Mouse (Mus musculus): Measurements from ENCODE around the gene Tmem81.
A peak's percentile ranks its signal among the peaks of the same experiment; 100 is the strongest.
"Not testable (repeated sequence)": the region's sequence is repeated elsewhere in the genome, so short reads cannot be mapped to it uniquely, and the experiment has no call there.

The Tmem81 gene

DNA sequence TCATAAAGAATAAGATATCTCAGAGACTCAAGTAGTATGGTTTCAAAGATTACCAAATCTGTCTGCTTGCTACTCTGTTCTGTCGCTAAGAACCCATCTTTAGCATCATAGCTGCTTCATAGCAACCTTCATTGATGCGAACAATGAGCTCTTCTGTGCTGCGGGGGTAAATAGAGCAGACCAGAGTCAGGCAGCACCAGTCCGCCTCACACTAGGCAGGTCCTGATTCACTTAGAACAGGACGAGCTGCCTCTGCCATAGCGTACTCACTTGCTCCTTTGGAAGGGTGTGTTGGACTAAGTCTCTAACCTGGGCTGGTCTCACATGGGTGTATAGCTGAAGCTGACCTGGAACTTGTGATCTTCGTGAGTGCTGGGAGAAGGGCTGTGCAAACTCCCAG, at the start of gene Tmem81:
Tmem81 (plus strand) TSS at position 173 of the 400 bp plus-strand sequence.
- DNase-seq (ENCODE audit: low read depth) = no peak

DNA sequence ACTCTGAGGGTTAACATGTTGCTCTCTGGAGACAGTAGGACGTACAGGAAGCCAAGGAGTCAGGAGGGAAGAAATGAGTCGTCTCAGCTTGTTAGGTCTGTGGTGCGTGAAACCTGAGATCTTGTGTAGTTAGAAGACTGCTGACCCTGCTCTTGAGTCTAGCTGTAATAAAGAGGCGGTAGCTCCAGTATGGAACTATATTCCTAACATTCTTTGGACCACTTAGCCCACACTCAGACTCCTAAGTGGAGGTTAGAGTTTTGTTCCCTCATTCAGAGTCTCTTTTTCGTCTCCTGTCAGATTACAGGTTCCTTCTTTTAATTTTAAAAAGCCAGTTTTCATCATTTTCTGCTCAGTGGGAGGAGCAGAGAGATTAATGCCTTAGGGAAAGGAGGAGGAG, 41.4 kb upstream of the Tmem81 start:
- no peak for DNase-seq (ENCODE audit: low read depth)

DNA sequence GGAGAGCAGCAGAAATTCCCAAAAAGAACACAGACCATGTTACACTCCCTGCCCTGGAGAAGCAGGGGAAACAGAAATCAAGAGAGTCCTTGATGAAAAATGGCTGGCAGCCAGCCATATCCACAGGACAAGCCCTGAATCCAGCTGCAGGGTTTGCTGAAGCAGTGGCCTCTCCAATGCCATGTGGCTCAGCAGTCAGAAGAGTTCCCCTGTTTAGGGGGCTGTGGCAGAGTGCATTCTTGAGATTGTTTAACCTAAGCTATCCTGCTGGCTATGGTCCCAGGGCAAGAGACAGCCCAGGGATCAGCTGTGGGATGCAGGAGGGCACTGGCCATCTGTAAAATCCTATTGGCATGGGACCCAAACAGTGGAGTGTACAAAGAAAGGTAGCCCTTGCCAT, 37.1 kb upstream of the Tmem81 start:
- DNase-seq (ENCODE audit: low read depth) = no peak

DNA sequence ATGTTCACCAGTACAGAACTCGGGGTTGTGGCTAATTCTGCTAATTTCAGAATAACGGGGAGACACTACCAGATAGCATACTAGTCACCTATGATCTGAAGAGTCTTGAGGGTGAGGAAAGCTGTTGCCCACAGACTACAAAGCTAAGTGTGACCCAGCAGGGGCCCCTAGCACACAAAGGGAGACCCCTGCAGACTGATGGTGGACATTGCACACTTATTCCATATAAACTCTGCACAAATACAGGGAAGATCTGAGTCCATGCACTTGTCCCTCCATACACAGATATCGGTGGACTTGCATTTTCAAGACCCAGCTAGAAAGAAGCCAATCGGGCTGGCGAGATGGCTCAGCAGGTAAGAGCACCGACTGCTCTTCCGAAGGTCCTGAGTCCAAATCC, 36.5 kb upstream of the Tmem81 start:
- no peak for DNase-seq (ENCODE audit: low read depth)

DNA sequence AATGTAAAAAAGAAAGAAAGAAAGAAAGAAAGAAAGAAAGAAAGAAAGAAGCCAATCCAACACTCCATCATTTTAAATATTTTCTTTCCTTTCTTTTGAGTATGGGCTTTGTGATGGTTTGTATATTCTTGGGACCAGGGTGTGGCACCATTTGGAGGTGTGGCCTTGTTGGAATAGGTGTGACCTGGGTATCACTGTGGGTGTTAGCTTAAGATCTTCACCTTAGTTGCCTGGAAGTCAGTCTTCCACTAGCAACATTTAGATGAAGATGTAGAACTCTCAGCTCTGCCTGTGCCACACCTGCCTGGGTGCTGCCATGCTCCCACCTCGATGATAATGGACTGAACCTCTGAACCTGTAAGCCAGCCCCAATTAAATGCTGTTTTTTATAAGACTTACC, 36.0 kb upstream of the Tmem81 start:
- not testable (repeated sequence) for DNase-seq (ENCODE audit: low read depth)

DNA sequence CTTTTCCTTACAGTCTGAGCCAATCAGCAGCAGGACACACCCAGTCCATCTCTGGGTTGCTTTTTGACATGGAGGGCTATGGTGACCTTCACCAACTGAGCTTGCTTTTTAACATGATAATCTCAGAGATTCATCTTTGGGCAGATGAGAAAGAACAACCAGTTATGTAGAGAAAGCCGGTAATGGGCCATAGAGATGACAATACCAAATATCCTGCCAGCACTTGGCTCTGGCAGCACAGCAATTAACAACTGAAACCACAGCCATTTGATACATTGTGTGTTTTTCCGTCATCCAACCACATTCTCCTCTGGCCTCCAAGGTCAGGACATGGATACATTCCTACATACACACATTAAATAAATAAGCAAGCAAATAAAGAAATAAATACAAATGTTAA, 35.0 kb upstream of the Tmem81 start:
- no peak for DNase-seq (ENCODE audit: low read depth)

DNA sequence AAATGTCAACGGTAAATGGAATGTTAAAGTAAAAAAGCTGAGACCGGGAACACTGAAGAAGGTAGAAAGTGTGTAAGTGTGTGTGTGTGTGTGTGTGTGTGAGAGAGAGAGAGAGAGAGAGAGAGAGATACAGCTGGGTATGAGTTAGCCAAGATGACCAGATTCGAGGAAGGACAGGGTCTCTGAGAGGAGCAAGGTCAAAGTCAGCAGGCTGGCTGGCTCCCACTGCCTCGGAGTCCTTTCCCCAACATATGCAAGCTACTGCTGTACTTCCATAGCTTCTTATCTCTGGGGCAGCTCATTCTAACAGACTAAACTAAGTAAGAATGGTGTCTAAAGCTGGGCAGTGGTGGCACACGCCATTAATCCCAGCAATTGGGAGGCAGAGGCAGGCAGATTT, 34.5 kb upstream of the Tmem81 start:
- DNase-seq (ENCODE audit: low read depth) = no peak

DNA sequence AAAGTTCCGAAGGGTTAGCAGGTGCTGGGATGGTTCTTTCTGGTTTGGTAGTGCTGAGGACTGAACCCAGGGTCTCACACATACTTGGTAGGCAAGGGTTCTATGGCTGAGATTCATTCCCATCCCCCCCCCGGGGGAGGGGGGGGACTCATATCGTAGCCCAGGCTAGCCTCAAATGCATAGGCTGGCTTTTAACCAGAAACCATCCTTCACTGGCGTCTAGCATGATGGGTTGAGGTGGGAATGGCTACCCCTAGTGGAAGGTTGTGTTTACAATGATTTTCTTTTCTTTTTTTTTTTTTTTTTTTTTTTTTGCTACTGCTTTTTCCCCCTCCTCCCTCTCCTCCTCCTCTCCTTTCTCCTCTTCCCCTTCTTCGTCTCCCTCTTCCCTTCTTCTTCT, 33.5 kb upstream of the Tmem81 start:
- DNase-seq (ENCODE audit: low read depth) = no peak

DNA sequence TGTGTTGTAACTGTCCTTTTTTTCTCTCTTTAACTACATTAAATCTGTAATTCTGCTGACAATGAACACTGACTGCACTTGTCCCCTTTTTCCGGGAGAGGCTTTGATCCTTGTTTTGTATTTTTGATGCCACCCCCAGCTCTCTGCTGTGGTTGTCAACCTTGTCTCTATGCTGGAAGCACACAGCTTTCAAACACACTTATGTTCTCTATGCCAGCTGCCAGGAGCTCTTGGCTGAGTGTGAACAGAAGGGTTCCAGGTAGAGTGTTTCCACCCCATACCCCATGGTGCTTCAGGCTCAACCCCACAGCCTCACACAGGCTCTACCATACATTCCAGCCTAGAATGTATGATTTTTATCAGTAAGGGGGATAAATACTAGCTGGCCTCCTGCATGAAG, 31.5 kb upstream of the Tmem81 start:
- DNase-seq (ENCODE audit: low read depth) = no peak

DNA sequence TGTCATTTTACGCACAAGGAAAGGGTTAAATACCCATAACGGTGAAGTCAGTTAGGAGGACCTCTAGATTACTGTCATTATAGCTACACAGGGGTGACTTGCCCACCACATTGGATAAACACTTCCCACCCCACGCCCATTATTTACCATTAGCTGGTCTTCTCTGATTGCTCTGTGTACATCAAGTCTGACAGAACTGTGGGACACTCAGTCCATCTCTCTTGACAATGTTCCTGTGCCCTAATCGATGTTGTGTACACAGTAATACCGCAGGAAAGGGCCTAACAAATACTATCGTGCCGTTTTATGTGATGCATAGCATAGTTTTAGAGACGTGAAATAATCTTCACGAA, 29.5 kb upstream of the Tmem81 start:
- no peak for DNase-seq (ENCODE audit: low read depth)

DNA sequence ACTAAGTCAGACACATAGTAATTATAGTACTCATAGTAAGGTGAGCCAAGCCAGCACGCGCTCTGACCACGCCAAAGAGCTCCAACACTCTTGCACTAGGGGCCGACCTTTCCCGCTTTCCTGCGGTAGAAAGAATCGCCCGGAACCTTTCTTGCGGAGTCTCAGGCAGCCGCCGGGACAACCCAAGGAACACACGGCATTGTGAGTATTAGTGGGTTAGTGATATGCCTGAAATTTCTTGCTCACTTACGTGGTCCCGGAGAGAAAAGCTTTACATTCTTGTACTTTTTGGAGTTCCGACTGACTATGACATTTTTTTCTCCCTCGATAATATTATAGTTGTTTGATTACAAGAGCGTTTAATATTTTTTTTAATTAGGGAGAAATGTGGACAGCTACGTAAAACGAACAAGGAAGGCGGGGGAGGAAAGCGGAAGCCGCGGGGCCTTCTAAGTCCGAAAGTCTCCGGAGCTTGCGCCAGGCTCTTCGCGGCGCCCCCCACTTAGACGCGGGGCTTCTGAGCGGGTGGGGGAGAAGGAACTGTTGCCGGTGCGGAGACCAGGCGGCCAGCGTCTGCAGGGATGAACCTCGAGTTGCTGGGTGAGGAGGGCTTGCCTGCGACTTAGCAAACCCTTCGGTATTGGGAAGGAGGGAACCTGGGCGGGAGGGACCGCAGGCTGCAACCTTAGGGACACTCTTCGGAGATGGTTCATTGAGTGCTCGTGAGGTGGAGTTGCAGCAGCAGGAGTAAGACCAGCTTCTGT, 28.9 kb upstream of the Tmem81 start, which contains the start of gene Rbbp5:
Rbbp5 (plus strand) TSS at position 438 of the 764 bp plus-strand sequence.
- peak; percentile 86 for DNase-seq (ENCODE audit: low read depth)

DNA sequence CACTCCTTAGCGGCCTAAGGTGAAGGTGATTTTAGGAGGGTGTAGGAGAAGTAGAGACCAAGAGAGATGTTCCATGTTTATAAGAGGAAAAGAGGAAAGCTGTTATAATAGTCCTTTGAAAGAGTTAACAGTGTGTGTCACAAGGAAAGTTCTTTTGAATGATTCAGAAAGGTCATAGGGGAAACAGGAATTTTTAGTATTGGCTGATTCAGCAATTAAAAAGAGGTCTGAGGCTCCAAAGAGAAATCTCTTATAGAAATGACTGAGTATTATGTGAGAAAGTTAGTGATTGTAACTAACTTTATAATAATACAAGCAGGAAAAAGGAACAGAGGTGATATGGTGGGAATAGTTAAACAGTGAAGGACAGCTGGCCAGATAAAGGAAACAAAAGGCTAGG, 26.6 kb upstream of the Tmem81 start:
- no peak for DNase-seq (ENCODE audit: low read depth)

DNA sequence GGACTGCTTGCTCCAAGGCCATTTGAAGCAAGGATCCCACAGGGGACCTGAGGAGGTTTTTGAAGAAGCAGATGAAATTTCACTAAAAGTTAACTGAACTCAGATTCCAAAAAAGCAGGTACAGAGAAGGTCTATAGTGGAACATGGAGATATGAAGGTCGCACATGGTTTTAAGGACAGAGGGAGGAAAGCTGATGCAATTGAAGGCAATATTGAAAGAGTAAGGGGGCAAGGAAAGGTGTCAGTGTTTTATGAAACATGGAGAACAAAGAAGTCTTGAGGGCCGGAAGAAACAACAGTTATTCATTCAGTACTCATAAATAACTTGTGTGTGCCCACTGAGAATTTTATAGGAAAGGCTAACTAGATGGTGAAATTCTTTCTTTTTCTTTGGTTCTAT, 24.4 kb upstream of the Tmem81 start:
- no peak for DNase-seq (ENCODE audit: low read depth)

DNA sequence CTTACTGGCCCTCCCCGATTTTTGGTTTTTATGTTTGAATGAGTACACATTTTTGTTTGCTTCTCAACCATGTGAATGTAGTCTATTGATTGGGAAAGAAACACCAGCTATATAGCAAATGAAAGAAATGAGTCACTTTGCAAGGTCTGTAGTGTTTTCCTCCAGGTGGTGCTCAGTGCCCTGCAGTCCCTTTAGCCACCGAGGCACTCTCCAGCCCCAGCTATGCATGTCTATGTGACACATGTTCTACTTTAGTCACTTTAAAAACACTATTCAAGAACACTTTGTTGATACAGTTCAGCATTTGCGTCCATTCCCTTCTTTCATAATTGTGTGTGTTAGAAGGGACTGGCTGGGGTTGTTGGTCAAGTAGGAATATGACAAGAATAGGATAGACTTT, 22.8 kb upstream of the Tmem81 start:
- DNase-seq (ENCODE audit: low read depth) = no peak

DNA sequence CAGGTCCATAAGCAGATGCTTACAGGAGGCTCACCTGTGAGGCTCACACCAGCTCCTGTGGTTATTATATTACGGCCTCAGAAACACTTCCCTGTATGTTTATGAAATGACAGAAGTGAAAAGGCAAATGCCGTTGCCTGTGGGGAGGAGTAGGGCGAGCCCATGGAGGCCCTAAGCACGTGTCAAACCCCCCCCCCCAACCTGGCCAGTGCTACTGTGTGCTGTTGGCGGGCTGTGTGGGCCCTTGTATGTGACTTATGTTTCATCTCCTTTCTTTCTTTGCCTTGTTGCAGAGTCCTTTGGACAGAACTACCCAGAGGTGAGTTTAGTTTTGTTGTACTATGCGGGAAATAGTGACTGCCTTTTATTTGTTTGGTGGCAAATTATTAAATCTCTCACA, 22.3 kb upstream of the Tmem81 start:
- DNase-seq (ENCODE audit: low read depth) = no peak

DNA sequence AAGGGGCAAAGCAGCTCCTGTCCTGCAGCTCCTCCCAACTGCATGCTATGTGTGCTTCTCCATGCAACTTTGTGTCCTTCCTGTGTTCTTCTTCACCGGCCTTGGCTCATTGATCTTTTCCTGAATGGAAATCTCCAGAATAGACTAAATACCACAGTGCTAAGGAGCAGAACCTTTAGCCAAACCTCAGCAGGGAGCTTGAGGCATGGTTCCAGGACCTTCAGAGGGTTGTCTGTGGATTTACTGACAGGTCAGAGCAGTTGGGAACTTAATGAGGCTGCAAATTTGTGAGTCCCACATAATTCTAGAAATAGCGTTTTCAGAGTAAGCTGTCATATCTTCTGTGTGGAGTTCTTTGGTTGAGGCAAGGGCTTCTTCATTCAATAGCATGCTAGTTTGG, 5.5 kb upstream of the Tmem81 start:
- no peak for DNase-seq (ENCODE audit: low read depth)

DNA sequence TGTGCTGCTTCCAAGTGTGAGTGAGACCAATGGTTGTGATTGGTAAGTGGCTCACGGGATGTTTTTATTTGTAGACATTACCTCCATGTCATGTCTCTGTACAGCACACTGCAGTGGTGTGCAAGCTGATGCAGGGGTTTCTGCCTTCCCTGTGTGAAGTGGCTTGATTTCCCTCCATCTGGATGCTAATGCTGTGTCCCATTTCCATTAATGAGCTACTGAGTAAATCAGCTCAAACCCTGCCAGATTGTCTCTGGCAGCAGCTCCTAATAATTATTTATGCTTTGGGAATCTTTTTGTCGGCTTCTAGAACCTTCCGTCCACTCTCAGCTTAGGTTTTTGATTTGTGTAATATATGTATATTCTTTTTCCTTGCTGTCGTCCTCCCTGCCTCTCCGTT, 875 bp upstream of the Tmem81 start:
- DNase-seq (ENCODE audit: low read depth) = no peak

DNA sequence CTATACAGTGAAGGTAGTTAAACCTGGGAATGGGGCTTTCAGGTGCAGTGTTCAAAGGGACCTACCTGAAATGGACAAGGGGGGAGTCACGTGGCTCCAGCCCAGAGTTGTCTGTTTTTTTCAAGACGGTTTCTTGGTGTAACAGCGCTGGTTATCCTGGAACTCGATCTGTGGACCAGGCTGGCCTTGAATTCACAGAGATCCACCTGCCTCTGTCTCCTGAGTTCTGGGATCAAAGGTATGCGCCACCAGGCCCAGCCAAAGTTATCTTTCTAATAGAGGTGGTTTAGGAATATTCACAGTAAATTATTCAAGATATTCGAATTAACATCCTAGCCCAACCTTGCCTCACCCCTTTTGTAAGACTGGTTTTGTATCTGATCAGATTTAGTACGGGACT, 626 bp downstream of the Tmem81 start:
- DNase-seq (ENCODE audit: low read depth) = no peak

DNA sequence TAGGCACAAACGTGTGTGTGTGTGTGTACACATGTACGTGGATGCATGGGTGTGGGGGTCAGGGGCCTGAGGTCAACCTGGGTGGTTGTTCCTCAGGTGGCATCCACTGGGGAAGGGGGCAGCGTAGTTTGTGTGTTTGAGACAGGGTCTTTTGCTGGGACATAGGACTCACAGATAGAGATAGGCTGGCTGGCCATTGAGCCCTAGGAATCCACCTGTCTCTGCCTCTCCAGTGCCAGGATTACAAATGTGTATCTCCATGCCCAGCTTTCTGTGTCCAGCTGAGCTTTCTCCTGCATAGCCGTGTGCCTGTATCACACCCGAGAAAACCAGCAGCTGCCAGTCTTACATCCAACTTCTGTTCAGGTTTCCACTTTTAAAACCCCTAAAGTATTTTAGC, 3.7 kb downstream of the Tmem81 start:
- no peak for DNase-seq (ENCODE audit: low read depth)

DNA sequence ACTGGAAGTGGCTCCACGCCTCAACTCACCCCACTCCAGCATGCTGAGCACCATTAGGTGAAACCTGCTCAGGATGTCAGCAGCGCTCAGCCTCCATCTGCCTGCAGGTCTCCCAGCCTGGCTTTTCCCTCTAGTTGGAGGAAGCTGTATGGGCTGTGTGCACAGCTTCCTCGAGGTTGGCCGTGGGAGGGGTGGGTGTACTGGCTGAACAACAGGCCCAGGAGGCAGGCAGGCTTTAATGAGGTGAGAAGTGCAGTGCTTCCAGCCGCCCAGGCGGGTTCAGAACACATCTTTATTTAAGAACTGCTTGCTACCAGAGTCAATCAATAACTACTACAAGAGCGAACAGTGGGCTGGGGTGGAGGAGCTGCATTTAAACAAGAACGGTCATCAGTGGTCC, 5.5 kb downstream of the Tmem81 start:
- no peak for DNase-seq (ENCODE audit: low read depth)

DNA sequence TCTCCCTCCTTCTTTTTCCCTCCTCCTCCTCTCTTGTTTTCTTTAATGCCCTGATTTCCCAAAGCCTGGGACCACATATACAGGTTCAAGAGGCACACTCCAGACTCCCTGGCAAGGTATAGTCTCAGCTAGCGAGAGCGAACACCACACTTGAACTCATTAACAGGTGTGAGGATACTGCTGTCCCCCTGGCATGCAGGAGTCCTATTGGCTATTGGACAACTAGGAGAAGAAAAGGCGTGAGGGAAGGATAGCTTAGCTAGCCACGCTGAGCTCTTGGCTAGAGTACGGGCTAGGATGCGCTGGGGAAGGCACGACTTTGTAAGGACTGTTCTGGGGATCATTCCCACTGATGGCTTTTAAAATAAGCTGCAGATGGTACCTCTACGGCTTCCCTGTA, 6.1 kb downstream of the Tmem81 start:
- DNase-seq (ENCODE audit: low read depth) = no peak

DNA sequence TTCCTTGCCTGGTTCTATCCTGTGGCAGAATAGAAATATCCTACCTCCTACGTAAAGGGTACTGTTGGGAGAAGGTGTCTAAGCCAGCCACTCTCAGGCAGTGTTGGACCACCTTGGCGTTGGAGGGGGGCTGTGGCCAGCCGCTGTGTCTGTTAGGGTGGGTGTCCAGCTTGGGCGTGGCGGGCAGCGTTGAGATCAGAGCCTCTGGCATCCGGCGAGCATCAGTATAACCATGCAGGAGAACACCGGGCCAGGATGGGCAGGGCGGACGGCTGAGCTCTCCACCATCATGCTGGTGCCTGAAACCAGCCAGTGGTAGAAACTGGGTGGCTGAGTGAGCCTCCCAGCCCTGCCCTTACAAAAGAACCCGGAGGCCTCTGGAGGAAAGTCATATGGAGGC, 9.3 kb downstream of the Tmem81 start:
- no peak for DNase-seq (ENCODE audit: low read depth)

DNA sequence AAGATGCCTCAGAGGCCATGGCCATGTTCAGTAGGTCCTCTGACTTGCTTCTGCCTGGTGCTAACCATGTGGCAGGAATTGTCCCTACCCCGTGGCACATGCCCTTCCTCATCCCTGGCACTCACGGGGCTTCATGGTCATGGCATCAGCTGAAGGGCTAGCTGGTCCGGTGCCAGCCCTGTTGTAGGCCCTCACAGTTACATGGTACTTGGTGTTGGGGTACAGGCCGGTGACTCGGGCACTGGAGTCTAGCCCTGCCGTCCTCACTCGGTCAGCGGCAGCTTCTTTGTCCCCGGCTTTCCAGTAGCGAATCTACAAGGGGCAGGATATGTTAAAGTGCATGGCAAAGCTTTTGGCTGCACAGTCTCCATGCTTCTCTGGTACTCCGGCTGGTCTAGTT, 10.7 kb downstream of the Tmem81 start:
- no peak for DNase-seq (ENCODE audit: low read depth)

DNA sequence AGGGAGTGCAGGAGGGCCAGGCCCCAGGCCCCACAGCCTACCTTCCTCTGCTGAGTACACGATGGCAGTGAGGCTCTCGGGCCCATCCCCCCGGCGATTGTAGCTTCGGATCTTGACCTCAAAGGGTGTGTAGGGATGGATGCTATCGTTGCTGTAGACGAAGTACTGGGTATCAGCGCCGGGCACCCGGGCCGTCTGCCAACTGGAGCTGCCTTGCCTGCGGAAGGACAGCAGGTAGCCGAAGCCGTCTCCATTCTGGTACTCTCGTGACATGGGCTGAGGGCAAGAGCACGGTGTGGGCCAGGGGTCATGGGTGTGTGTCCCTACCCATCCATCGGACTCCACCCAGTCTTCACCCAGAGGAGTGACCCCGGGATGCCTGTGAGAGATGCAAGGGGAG, 12.6 kb downstream of the Tmem81 start:
- no peak for DNase-seq (ENCODE audit: low read depth)

DNA sequence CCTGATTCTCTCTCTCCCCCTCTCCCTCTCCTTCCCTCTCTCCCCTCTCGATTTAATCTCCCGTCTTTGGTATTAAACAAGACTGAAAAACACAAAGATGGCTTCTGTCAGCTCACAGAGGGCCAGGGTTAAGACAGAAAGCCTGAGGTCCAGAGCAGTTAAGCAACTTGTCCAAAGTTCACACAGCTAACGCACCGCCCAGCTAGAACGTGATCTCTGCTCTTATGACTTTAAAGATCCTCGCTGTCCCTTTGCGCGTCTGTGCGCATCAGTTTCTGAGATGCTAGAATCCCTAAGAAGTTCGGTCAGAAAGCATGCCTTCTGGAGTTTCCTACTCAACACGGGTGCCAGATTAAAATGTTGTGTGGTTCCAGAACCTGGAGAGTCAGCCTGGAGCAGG, 13.7 kb downstream of the Tmem81 start:
- no peak for DNase-seq (ENCODE audit: low read depth)
